Mouse (Mus musculus) hindbrain, postnatal 0 days (tissue): Measurements from ENCODE around the gene Fam160b1. TPM values are rescaled to one million over a fixed set of nuclear protein-coding genes. Genes with fewer than 3 reads are reported as not detected.

ENCODE experiments used
- ATAC-seq: fragments of 200-750 bp; cut with Nextera tagmentation; 2 replicates; pipeline ENCODE4 v1.8.0; 2017; ENCODE audit warnings: mild to moderate bottlenecking, moderate TSS enrichment, moderate library complexity
- DNase-seq: peaks from one replicate; pipeline ENCODE4 v3.0.0-alpha.2; 2015; ENCODE audit warnings: low spot score
- H3K27ac ChIP-seq: fragments of 300-500 bp; sonication (generic); 2 replicates; pipeline ENCODE4 v1.5.1; 2014; ENCODE audit warnings: mild to moderate bottlenecking
- H3K27me3 ChIP-seq: fragments of 300-500 bp; sonication (generic); 2 replicates; pipeline ENCODE4 v1.6.1; 2014; ENCODE audit warnings: low read length, mixed read lengths; ENCODE audit not compliant: insufficient read depth
- H3K36me3 ChIP-seq: fragments of 300-500 bp; sonication (generic); 2 replicates; pipeline ENCODE4 v1.6.1; 2014; ENCODE audit warnings: low read length, mixed read lengths; ENCODE audit not compliant: insufficient read depth
- H3K4me1 ChIP-seq: fragments of 300-500 bp; sonication (generic); 2 replicates; pipeline ENCODE4 v1.6.1; 2014; ENCODE audit warnings: antibody characterized with exemption, low read length, mixed read lengths; ENCODE audit not compliant: insufficient read depth
- H3K4me2 ChIP-seq: fragments of 300-500 bp; sonication (generic); 2 replicates; pipeline ENCODE4 v1.6.1; 2014; ENCODE audit warnings: low read depth, mild to moderate bottlenecking, low read length, moderate library complexity, mixed read lengths
- H3K4me3 ChIP-seq: fragments of 300-500 bp; sonication (generic); 2 replicates; pipeline ENCODE4 v1.5.1; 2014; ENCODE audit warnings: low read length
- H3K9ac ChIP-seq: fragments of 300-500 bp; sonication (generic); replicated peaks from 2 replicates; pipeline ENCODE4 v1.6.1; 2014; ENCODE audit warnings: mild to moderate bottlenecking, low read length, moderate library complexity, mixed read lengths
- H3K9me3 ChIP-seq: fragments of 300-500 bp; sonication (generic); 2 replicates; pipeline ENCODE4 v1.6.1; 2016; ENCODE audit warnings: low read length, mixed read lengths
- CTCF ChIP-seq: IDR thresholded peaks from 2 replicates; pipeline ENCODE4 v1.5.1; 2016; ENCODE audit warnings: antibody characterized with exemption, control low read depth, low read depth
- WGBS: fragments of 180-500 bp; shearing (Covaris S2); extraction: QIAGEN DNeasy Blood & Tissue Kit; methylation state at CpG from one replicate; pipeline ENCODE4 v1.1.7; 2014; 5-methylcytosine and 5-hydroxymethylcytosine counted together
- polyA plus RNA-seq: library from polyadenylated mRNA; unstranded; fragments of >200 nt; fragmentation: Nextera tagmentation; extraction: Ambion mirVana; gene quantifications from 2 replicates; pipeline ENCODE4 v1.2.1, GENCODE M21; 2015
- total RNA-seq: library from RNA; depleted of rRNA; stranded (reverse); fragments of >200 nt; gene quantifications from 2 replicates; pipeline ENCODE4 v1.2.3, GENCODE M21; 2014; rRNA removed

Gene Fam160b1
- total and polyA plus RNA-seq, 2 experiments from 2014 or later = 11.2 to 19.7 TPM

GRCm38 (mm10) chr19:57428641-57429040 is 68.2 kb downstream of the Fam160b1 start:
- Histone ChIP-seq H3K9me3 (no peaks in the 10 kb centered on the region), H3K4me2 (no peak overlapping the region), H3K36me3 (no peaks in the 10 kb centered on the region), H3K27ac (no peak overlapping the region), H3K27me3 (no peaks in the 10 kb centered on the region), H3K9ac (no peak overlapping the region), H3K4me3 (no peak overlapping the region), H3K4me1 (no peaks in the 10 kb centered on the region)
- 75% methylated on average over 3 of the region's 3 CpGs for WGBS
- no peak for ATAC-seq
- TF ChIP-seq CTCF = no peak
- DNase-seq = no peak

GRCm38 (mm10) chr19:57429926-57430325 is 69.4 kb downstream of the Fam160b1 start:
- Histone ChIP-seq H3K4me3 (no peak overlapping the region), H3K9me3 (no peaks in the 10 kb centered on the region), H3K27ac (no peak overlapping the region), H3K27me3 (no peaks in the 10 kb centered on the region), H3K4me1 (no peaks in the 10 kb centered on the region), H3K4me2 (no peak overlapping the region), H3K9ac (no peak overlapping the region), H3K36me3 (no peaks in the 10 kb centered on the region)
- no peak for TF ChIP-seq CTCF
- ATAC-seq (no peak), DNase-seq (no peak)
- WGBS = 85% methylated on average over 6 of the region's 6 CpGs

- no peak for ATAC-seq
- H3K4me3 ChIP-seq = no peak overlapping the region
- no peak overlapping the region for H3K4me2 ChIP-seq
- H3K4me1 ChIP-seq = no peaks in the 10 kb centered on the region
- no peaks in the 10 kb centered on the region for H3K9me3 ChIP-seq
- no peak overlapping the region for H3K27ac ChIP-seq
- no peaks in the 10 kb centered on the region for H3K27me3 ChIP-seq
- no peaks in the 10 kb centered on the region for H3K36me3 ChIP-seq
- TF ChIP-seq CTCF = no peak
- no peak for DNase-seq
- 56% methylated on average over 6 of the region's 6 CpGs for WGBS
- H3K9ac ChIP-seq = no peak overlapping the region
These were observed 71.0 kb downstream of the Fam160b1 start for GRCm38 (mm10) chr19:57431476-57431875.

GRCm38 (mm10) chr19:57434024-57434423 is 73.5 kb downstream of the Fam160b1 start:
- 48% methylated on average over 6 of the region's 6 CpGs for WGBS

GRCm38 (mm10) chr19:57436586-57437021 is 76.1 kb downstream of the Fam160b1 start:
- 57% methylated on average over 10 of the region's 10 CpGs for WGBS
- no peak for TF ChIP-seq CTCF
- Histone ChIP-seq H3K4me1 (no peaks in the 10 kb centered on the region), H3K9me3 (no peaks in the 10 kb centered on the region), H3K9ac (no peak overlapping the region), H3K27me3 (peaks cover 5% of the 10 kb centered on the region; the same call in 1 of the 2 replicates), H3K36me3 (no peaks in the 10 kb centered on the region), H3K4me2 (no peak overlapping the region), H3K27ac (no peak overlapping the region), H3K4me3 (no peak overlapping the region)
- DNase-seq (no peak), ATAC-seq (no peak)

More at GRCm38 (mm10) chr19:57434024-57434423, 73.5 kb downstream of the Fam160b1 start:
- no peak for TF ChIP-seq CTCF
- H3K9ac ChIP-seq = no peak overlapping the region
- peak; percentile 19 for DNase-seq
- no peak overlapping the region for H3K4me3 ChIP-seq
- no peaks in the 10 kb centered on the region for H3K4me1 ChIP-seq
- H3K36me3 ChIP-seq = no peaks in the 10 kb centered on the region
- H3K27ac ChIP-seq = no peak overlapping the region
- no peaks in the 10 kb centered on the region for H3K27me3 ChIP-seq
- ATAC-seq = 0 out of 2 replicates have a peak, but pooled peaks have one; percentile 40
- no peak overlapping the region for H3K4me2 ChIP-seq
- H3K9me3 ChIP-seq = no peaks in the 10 kb centered on the region

GRCm38 (mm10) chr19:57437042-57437441 is 76.6 kb downstream of the Fam160b1 start:
- no peak for ATAC-seq
- TF ChIP-seq CTCF = no peak
- H3K9me3 ChIP-seq = no peaks in the 10 kb centered on the region

More at GRCm38 (mm10) chr19:57437042-57437441, 76.6 kb downstream of the Fam160b1 start:
- no peak overlapping the region for H3K9ac ChIP-seq
- H3K4me1 ChIP-seq = no peaks in the 10 kb centered on the region
- no peak overlapping the region for H3K4me3 ChIP-seq
- WGBS = 73% methylated on average over 7 of the region's 7 CpGs
- H3K27ac ChIP-seq = no peak overlapping the region
- H3K4me2 ChIP-seq = no peak overlapping the region
- H3K27me3 ChIP-seq = peaks cover 5% of the 10 kb centered on the region; the same call in 1 of the 2 replicates
- DNase-seq = no peak
- no peaks in the 10 kb centered on the region for H3K36me3 ChIP-seq

Other genes with a start within 250 kb of the Fam160b1 start
- 71.7 and 110 TPM in 2 replicates for gene Ablim1, start 45.8 kb upstream of the Fam160b1 start, total RNA-seq
- 43.0 and 44.7 TPM in 2 replicates for gene Ablim1, start 45.8 kb upstream of the Fam160b1 start, polyA plus RNA-seq
- gene Trub1, start 92.2 kb downstream of the Fam160b1 start, total RNA-seq = 12.7 TPM in 2 replicates
- gene Trub1, start 92.2 kb downstream of the Fam160b1 start, polyA plus RNA-seq = 13.8 and 14.0 TPM in 2 replicates